Mouse (Mus musculus): ENCODE data around the gene Inpp1. TPM values are rescaled to one million over a fixed set of nuclear protein-coding genes. Genes with fewer than 3 reads are reported as not detected.

The Inpp1 gene
- total RNA-seq, 2 experiments from 2014 or later: 16.3 to 16.8 TPM

DNA sequence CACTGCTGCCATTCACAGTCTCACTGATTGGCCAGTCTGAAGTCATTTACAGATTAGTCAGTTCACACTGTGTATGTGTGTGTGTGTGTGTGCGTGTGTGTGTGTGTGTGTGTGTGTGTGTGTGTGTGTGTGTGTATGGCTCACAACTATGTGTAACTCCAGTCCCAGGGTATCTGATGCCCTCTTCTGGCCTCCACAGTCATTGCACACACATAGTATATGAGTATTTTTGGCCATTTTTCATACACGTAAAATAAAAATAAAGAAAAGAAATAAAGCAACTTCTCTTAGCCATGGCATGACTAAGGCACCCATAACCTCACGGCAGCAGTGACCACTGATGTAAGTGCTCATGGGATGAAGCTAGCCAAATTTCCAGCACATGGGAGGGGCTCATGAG lies 23.8 kb downstream of the Inpp1 start:
- no peak for DNase-seq

DNA sequence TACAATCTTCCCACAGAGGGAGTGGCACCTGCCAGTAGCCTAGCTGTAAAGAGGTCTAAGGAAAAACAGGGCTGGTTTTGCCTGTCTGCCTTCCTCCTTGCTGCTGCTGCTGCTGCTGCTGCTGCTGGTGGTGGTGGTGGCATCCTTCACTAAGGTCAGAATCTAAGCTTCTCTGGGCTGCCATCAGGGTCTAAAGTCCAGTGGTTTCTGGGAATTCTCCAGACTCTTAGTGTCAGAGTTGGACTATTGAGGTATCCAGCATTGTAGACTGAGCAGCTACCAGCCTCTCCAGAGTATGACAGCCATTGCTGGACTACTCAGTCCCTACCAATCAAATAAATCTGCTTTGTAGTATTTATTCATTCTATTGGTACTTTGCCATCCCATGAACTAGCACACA lies 24.8 kb downstream of the Inpp1 start:
- no peak for DNase-seq

DNA sequence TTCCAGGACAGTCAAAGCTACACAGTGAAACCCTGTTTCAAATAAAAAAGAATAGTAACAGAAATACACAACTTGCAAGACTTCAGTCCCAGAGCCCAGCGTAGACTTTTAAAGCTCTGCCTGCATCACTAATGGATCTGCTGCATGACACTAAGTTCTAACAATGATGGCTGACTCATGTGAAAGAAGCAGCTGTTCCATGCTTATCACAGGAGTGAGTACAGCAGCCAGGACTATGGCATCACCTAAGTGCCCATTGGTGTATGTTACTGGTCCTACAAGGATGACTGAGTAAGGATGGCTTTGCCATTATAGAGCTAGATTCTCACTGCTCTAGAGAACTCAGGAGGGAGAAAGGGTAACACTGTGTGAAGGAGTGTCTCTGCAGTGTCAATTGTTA lies 30.2 kb downstream of the Inpp1 start:
- DNase-seq: no peak

DNA sequence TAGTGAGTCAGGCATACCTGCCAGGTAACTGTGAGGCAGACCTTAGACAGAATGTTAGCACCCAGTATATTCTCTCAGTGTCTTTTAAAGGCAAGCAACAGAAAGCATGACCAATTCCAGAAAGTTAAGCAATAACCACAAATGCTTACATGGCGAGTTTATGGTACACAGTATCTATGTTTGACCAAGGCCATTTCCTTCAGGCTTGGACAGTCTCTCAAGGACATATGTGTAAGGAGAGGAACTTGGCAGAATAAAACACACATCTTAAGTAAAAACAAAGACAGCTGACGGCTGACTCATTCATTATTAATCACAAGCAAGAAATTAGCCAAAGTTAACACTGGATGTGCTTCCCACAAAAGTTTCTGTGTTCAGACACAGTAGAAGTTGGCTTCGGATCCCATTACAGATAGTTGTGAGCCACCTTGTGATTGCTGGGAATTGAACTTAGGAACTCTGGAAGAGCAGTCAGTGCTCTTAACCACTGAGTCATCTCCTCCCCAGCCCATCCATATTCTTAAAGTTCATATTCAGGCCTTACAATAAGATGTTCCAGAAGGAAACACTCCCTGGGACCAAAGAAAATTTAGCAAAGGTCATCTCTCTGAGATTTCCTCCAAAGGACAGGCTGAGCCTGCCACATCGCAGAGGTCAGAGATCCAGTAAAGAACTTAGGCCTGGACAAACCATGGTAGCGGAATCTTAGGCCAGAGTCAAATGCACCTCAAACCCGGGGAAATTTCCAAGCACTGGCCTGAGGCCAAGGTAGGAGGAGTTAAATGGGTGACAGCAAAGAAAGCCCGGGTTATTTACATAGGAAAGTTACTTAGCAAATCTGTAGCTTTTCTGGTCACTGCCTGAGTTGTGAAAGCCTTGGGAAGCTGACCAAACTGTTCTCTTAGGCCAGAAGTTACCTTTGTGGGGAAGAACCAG lies 52.0 kb downstream of the Inpp1 start:
- DNase-seq: peak; percentile 17 to 31

DNA sequence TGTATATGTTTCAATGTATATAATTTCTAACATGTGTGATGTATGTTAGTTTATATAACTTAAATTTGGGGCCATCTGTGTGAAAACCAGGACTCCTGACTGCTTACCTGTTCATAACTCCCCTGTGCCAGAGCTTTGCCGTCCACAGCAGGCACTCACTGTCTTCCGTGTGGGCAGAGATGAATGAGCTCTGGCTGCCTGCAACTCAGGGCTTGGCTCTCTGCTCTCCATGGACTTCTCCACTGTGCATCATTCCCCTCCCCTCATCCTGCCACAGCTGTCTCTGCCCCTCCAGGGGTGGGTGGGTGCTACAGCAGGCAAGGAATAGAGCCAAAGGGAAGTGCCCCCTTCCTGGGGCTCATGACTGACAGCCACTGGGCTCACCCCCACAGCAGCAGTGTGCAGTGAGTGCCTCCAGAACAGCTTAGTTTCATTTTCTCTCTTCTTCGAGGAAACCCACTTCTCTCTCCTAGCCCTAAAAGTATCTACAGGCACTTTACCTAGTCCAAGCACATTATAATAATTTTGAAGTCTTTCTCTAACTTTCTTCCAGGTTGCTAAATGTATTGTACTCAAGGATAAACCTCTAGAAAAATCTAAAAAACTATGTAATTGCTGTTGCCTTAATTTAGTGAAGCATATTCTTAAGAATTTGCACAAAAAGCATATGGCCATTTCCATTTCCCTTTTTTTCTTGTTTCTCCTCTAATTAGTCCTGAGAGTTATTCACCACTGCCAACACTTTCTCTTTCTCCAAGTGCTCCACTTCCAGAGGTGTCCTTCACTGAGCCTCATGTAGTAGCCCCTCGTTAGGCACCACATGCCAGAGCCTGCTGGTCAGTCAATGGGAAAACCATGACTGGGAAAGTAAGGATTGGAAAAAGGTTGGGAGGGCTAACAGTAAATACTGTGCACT lies 53.3 kb downstream of the Inpp1 start:
- DNase-seq: peak in 1 of 2 experiments; percentile 9

DNA sequence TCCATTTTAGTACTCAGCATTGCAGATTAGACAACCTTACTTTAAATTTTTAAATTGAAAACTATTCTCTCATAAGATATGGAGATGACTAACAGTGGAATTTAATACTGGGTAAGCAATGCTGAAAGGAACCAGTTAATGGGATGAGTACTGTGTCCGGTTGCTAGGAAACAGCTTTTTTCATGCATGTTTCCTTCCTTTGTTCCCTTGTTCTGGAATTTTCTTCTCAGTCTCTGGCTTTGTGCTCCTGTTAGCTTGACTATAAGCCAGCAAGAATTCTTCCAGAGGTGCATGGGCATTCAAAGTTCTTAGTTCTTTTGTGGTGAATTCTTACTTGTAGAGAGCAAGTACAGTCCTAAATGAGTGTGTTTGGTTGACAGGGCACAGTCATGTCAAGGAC lies 59.3 kb downstream of the Inpp1 start:
- no peak for DNase-seq

DNA sequence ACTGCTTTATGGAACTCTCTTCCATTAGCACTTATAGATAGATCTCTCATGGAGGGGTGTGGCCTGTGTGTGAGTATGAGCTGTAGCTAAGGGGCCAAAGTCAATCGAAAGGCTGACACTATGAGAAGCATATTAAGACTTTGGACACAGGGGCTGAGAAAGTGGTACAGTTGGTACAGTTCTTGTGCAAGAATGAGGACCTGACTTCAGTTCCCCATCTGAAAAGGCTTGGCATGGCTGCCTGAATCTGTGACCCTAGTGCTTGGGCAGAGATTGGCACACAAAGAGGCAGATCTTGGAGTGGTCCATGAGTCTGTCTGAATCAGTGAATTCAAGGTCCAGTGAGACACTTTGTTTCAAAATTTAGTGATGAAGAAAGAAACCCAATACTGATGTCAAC lies 63.2 kb downstream of the Inpp1 start:
- no peak for DNase-seq

DNA sequence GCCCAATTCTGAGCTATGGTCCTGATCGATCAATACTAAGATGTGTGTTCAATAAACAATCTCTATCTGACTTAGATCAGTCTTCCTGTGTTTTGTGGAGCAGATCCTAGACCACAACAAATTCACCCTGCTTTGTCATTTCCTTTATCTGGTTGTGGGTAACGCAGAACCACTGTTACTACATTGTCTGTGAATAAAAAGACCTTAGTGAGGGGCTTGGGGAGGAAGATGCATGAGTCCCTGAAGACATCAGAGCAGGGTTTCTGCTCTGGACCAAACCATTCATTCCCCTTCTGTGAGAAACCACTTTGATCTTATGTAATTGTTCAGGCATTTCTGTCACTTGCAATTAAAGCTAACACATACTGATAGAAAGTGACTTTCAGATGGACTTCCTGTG lies 63.7 kb downstream of the Inpp1 start:
- no peak for DNase-seq

DNA sequence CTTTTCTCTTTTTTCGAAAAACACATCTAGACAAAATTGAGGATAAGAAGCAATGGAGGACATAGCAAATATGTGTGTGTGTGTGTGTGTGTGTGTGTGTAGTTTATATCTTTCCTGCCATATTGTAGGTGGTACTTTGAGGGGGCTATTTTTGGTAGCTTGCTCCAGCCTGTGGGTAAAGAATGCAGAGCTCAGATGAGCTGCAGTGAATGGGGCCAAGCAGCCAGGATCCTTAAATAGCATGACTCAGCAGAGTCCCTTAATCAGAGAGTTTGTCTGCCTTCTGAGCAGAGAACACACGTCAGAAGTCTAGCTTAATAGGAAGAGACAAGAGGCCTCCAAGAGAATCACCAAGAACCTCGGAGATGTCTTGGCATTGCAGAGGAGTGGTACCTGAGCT lies 64.8 kb downstream of the Inpp1 start:
- peak; percentile 26 to 36 for DNase-seq

DNA sequence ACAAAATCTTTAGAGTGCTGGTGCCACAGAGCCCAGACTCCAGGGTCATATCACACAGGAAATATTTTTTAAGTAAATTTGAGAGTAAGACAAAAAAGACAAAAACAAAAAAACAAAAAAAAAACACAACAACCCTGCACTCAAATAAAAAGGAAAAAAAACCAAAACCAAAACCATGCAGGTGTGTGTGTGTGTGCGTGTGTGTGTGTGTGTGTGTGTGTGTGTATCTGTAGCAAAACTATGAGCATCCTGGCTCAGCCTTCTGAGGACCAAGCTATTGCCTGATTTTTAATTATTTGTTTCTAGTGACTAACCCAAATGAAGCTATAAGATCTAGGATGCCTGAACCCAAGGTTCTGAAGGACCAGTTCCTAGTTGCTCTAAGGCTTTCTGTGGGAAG lies 65.9 kb downstream of the Inpp1 start:
- DNase-seq: no peak

DNA sequence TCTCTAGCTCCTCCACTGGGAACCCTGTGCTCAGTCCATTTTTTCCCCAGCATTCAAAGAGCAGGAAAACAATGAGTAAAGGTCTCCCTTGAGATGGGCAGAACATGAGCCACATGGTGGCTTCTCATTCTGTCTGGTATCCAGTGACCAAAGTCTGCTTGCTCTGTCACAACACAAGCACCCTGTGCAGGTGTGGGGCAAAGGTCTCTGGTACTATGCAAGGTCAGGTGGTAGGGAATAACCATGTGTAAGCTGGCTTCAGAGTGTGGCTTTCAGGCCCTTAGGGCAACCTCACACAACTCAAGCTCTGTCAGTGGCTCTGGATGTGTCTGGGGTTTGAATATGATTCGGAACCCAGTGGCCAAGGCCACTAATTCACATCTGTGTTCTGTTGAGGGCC lies 67.5 kb downstream of the Inpp1 start:
- DNase-seq: no peak

DNA sequence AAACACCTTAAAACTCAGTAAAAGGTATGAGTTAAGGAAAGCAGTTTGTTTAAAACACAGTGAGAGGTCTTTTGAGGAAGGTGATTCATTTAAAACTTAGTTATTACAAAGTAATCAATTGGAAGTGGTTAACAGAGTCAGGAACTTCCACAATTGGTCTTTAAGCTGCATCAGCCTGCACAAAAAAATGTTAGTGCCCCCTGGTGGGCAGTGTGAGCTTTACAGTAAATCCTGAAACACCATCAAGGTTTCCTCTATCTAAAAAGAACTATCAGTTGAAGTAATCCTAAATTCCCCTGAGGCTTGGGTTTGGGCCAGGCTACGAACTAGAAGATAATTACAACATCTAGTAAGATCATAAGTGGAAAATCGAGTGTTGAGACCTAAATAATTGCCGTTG lies 69.2 kb downstream of the Inpp1 start:
- DNase-seq: peak; percentile 55 to 88

DNA sequence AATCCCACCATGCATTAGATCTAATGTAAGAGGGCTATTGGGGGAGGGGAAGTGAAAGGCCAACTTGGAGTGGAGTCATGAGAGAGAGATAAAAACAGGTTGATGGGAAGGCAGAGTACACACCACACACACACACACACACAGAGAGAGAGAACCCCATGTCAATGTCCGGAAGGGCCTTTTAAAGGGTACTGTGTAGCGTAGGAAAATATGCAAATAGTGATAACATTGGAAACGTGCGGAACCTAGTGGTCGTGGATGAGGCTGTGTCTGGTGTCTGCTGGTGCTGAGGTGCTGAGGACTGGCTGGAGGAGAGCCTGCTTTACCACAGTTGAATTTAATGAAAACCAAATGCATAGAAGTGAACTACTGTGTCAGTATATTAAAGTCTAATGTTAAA lies 74.9 kb downstream of the Inpp1 start:
- DNase-seq: no peak

Other genes starting within 250 kb of the Inpp1 start
- gene Nemp2, start 187.0 kb downstream of the Inpp1 start, total RNA-seq (2021): under 1 TPM; 0.72 to 0.82 TPM
- gene Mfsd6, start 90.2 kb downstream of the Inpp1 start, total RNA-seq (2021): 10 to 100 TPM; 16.5 to 19.6 TPM
- gene Hibch, start 27.2 kb upstream of the Inpp1 start, total RNA-seq (2021): 10 to 100 TPM; 86.2 to 91.2 TPM
- 1 to 10 TPM; 1.1 TPM for gene 1700019D03Rik, start 202.5 kb upstream of the Inpp1 start, total RNA-seq (2021)
- under 1 TPM; 0.30 to 0.39 TPM for gene Mstn, start 244.0 kb upstream of the Inpp1 start, total RNA-seq (2021)

Data from heart, adult 18-20 months (tissue).